Mouse (Mus musculus): ENCODE measurements around the gene Mill1. TPM values are rescaled to one million over a fixed set of nuclear protein-coding genes. Genes with fewer than 3 reads are reported as not detected.

The Mill1 gene
- polyA plus RNA-seq (2021; fragmentation: Nextera tagmentation) = not detected in 2 replicates
- long read RNA-seq, experiment 1 = 0 reads
- long read RNA-seq, experiment 2 = 0 reads

GRCm38 (mm10) chr7:18245047-18245446, at the start of gene Mill1:
Gene Mill1, plus strand, starts transcription at chr7:18245347.

Other genes with a start within 250 kb of the Mill1 start
- gene Ceacam13, start 235.5 kb upstream of the Mill1 start, polyA plus RNA-seq (2021; fragmentation: Nextera tagmentation) = not detected in 2 replicates
- gene Ceacam12, start 179.4 kb upstream of the Mill1 start, polyA plus RNA-seq (2021; fragmentation: Nextera tagmentation) = not detected in 2 replicates
- gene Igfl3, start 68.9 kb upstream of the Mill1 start, polyA plus RNA-seq (2021; fragmentation: Nextera tagmentation) = not detected in 2 replicates
- not detected in 2 replicates for gene Psg18, start 109.7 kb downstream of the Mill1 start, polyA plus RNA-seq (2021; fragmentation: Nextera tagmentation)
- not detected in 2 replicates for gene Psg28, start 186.7 kb downstream of the Mill1 start, polyA plus RNA-seq (2021; fragmentation: Nextera tagmentation)
- gene Psg26, start 238.8 kb downstream of the Mill1 start, polyA plus RNA-seq (2021; fragmentation: Nextera tagmentation) = not detected in 2 replicates